Mouse (Mus musculus): ENCODE measurements around the gene Zfp740.

DNA sequence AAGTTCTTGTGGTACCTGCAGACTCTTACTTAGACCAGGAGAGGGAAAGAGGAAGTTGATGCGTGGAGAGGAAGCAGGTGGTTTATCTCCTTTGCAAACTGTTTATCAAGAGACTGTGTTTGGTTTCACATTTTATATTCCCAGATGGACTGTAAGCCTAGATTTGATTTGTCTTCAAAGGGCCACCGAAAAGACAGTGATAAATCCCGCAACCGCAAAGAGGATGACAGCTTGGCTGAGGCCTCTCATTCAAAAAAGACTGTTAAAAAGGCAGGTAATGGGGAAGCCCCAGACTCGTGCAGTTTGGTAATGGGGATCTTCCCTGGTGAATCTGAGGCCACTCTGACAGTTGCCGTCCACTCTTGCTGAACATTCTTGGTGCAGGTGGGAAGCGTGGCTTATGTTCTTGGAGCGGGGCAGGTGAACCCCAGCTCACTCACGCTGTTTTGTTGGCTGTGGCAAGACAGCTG is 5.1 kb downstream of the Zfp740 start:
- TF ChIP-seq CTCF (IDR thresholded peaks at IDR 0.05; ENCODE audit: borderline replicate concordance, insufficient read depth, low read depth, low read length), result no peak
- no peak for TF ChIP-seq POLR2A (IDR thresholded peaks at IDR 0.05; ENCODE audit: borderline replicate concordance, insufficient read depth, low read length)

Measured in cerebellum, adult 2 months (tissue).